In genomic region chr11:108586551-108587184, GRCm38 (mm10) we compare ENCODE assay signal across 12 mouse cellular contexts.
DNase-seq lines count a peak whose midpoint lies in the region; ATAC-seq lines count a peak whose summit lies in the region.
"Had no signal": no experiment of that assay in that cellular context is flagged by ENCODE, and none has a peak within 500 bp of the region (broad histone marks: within the 10 kb centered on the region; RNA-seq: fewer than 3 reads in every experiment).

No protein-coding gene starts in this region.

- no peaks in the 10 kb centered on the region for H3K36me3 ChIP-seq in midbrain, embryonic 10.5 days
- no peaks in the 10 kb centered on the region for H3K36me3 ChIP-seq in midbrain, embryonic 16.5 days (ENCODE audit: control insufficient read depth, insufficient read depth, low read length)
- no peaks in the 10 kb centered on the region for H3K36me3 ChIP-seq in embryonic facial prominence, embryonic 11.5 days (replicated peaks; ENCODE audit: control insufficient read depth, insufficient read depth, low read depth, low read length)
- H3K36me3 ChIP-seq: G1E; heart, embryonic 12.5 days; neural tube, embryonic 12.5 days had no signal

- DNase-seq in adrenal gland, adult 8-10 months, result peak; percentile 40
- DNase-seq in adrenal gland, adult 18-20 months (ENCODE audit: low spot score in 2 of 2), result no peak
- DNase-seq in midbrain, embryonic 10.5 days (ENCODE audit: low spot score), result peak; percentile 47
- peak; percentile 40 for DNase-seq in embryonic facial prominence, embryonic 11.5 days (ENCODE audit: low spot score)
- DNase-seq in lung, postnatal 25 days (ENCODE audit: low spot score), result peak; percentile 33
- DNase-seq in adipocyte (ENCODE audit: low spot score), result no peak
- DNase-seq: thymus, postnatal 4 days had no signal

- no peak overlapping the region for H3K4me3 ChIP-seq in midbrain, embryonic 10.5 days
- no peak overlapping the region for H3K4me3 ChIP-seq in midbrain, embryonic 16.5 days (ENCODE audit: low read depth, low read length)
- H3K4me3 ChIP-seq in embryonic facial prominence, embryonic 11.5 days (ENCODE audit: low read depth, low read length), result no peak overlapping the region
- H3K4me3 ChIP-seq: heart, embryonic 12.5 days; neural tube, embryonic 12.5 days had no signal

- H3K4me2 ChIP-seq in midbrain, embryonic 16.5 days (ENCODE audit: low read length), result no peak overlapping the region
- no peak overlapping the region for H3K4me2 ChIP-seq in embryonic facial prominence, embryonic 11.5 days (ENCODE audit: low read depth, low read length)
- H3K4me2 ChIP-seq: heart, embryonic 12.5 days; neural tube, embryonic 12.5 days had no signal

- no peaks in the 10 kb centered on the region for H3K9me3 ChIP-seq in midbrain, embryonic 10.5 days (replicated peaks)
- no peaks in the 10 kb centered on the region for H3K9me3 ChIP-seq in midbrain, embryonic 16.5 days (replicated peaks; ENCODE audit: control insufficient read depth, low read length, poor library complexity, severe bottlenecking)
- H3K9me3 ChIP-seq in embryonic facial prominence, embryonic 11.5 days (replicated peaks; ENCODE audit: control insufficient read depth, low read length), result no peaks in the 10 kb centered on the region
- H3K9me3 ChIP-seq: heart, embryonic 12.5 days; neural tube, embryonic 12.5 days had no signal

- H3K4me1 ChIP-seq in midbrain, embryonic 10.5 days, result peaks cover 28% of the 10 kb centered on the region
- H3K4me1 ChIP-seq in midbrain, embryonic 16.5 days (ENCODE audit: control insufficient read depth, insufficient read depth, low read length), result peaks cover 8% of the 10 kb centered on the region; the same call in 1 of the 2 replicates
- 0 out of 2 replicates have a peak, but pooled peaks cover 2% of the 10 kb centered on the region for H3K4me1 ChIP-seq in embryonic facial prominence, embryonic 11.5 days (ENCODE audit: control insufficient read depth, insufficient read depth, low read length)
- H3K4me1 ChIP-seq: heart, embryonic 12.5 days had no signal

- H3K9ac ChIP-seq in midbrain, embryonic 16.5 days (ENCODE audit: low read depth, low read length), result no peak overlapping the region
- H3K9ac ChIP-seq in embryonic facial prominence, embryonic 11.5 days (replicated peaks; ENCODE audit: low read length), result no peak overlapping the region
- H3K9ac ChIP-seq: heart, embryonic 12.5 days; neural tube, embryonic 12.5 days had no signal

- H3K27ac ChIP-seq in midbrain, embryonic 10.5 days (replicated peaks), result peak overlapping the region; percentile 64
- no peak overlapping the region; the same call in 1 of the 2 replicates for H3K27ac ChIP-seq in midbrain, embryonic 16.5 days (ENCODE audit: low read length)
- no peak overlapping the region for H3K27ac ChIP-seq in embryonic facial prominence, embryonic 11.5 days (replicated peaks; ENCODE audit: low read depth, low read length)
- H3K27ac ChIP-seq: neural tube, embryonic 12.5 days had no signal

- 48% methylated on average over 7 of the region's 7 CpGs for WGBS in midbrain, embryonic 10.5 days
- 34% methylated on average over 7 of the region's 7 CpGs for WGBS in midbrain, embryonic 16.5 days
- 23% methylated on average over 7 of the region's 7 CpGs for WGBS in embryonic facial prominence, embryonic 11.5 days

- no peak for ATAC-seq in midbrain, embryonic 16.5 days
- no peak for ATAC-seq in embryonic facial prominence, embryonic 11.5 days (replicated peaks; ENCODE audit: insufficient number of reproducible peaks, low FRiP score, low TSS enrichment, low read depth)
- ATAC-seq in monocyte, adult 5-6 weeks (replicated peaks; ENCODE audit: insufficient number of reproducible peaks, low FRiP score, low TSS enrichment, poor library complexity, severe bottlenecking), result no peak

- no peaks in the 10 kb centered on the region for H3K27me3 ChIP-seq in midbrain, embryonic 10.5 days (ENCODE audit: low read depth, poor library complexity, severe bottlenecking)
- H3K27me3 ChIP-seq in midbrain, embryonic 16.5 days (ENCODE audit: control insufficient read depth, insufficient read depth, low read depth, low read length), result no peaks in the 10 kb centered on the region
- H3K27me3 ChIP-seq in embryonic facial prominence, embryonic 11.5 days (ENCODE audit: control insufficient read depth, insufficient read depth, low read length), result no peaks in the 10 kb centered on the region
- H3K27me3 ChIP-seq: heart, embryonic 12.5 days; neural tube, embryonic 12.5 days had no signal

Comparison
In these comparisons a context has a peak if more than half of its experiments do, and no peak if none do; other contexts are left out.
1. DNase-seq: peak in adrenal gland, adult 8-10 months (single experiment), midbrain, embryonic 10.5 days (single experiment), embryonic facial prominence, embryonic 11.5 days (single experiment) and lung, postnatal 25 days (single experiment); none in adrenal gland, adult 18-20 months (0 of 2) and adipocyte (single experiment).